Mouse (Mus musculus) B cell, adult (primary cell): ENCODE measurements around the gene Tlr4. TPM values are rescaled to one million over a fixed set of nuclear protein-coding genes. Genes with fewer than 3 reads are reported as not detected.

ENCODE experiments used
- total RNA-seq: library from RNA; stranded (reverse); gene quantifications from 4 replicates; pipeline ENCODE4 v1.2.4, GENCODE M21; 2023; ENCODE audit not compliant: inconsistent age

Tlr4 gene
- 10.1 to 13.1 TPM (median 11.3 TPM) in 4 replicates for total RNA-seq

GRCm38 (mm10) chr4:66827463-66828162, at the start of gene Tlr4:
Tlr4 (plus strand) TSS chr4:66827584.

